Mouse (Mus musculus): ENCODE data around the gene Vapb.

GRCm38 (mm10) chr2:173713241-173713640 lies 24.1 kb upstream of the Vapb start:
- no peak for TF ChIP-seq POLR2A (IDR thresholded peaks at IDR 0.05; ENCODE audit: control insufficient read depth, low read depth, low read length)
- no peak for TF ChIP-seq CTCF (IDR thresholded peaks at IDR 0.05; ENCODE audit: control insufficient read depth, insufficient read depth, insufficient replicate concordance, low read depth, low read length)

Data from testis, adult 2 months (tissue).